Mouse (Mus musculus) thymus, postnatal 10 days (tissue): Measurements from ENCODE around the gene Ehd1.
"Not testable (repeated sequence)": the region's sequence is repeated elsewhere in the genome, so short reads cannot be mapped to it uniquely, and the experiment has no call there.

Experiments used
- DNase-seq, 2 experiments: peaks; one replicate each; pipeline ENCODE4 v3.0.0; 2021; ENCODE audit warnings: low spot score in 2 of 2

Ehd1 gene

GRCm38 (mm10) chr19:6300402-6300841, 23.9 kb downstream of the Ehd1 start:
- DNase-seq, result no peak

- no peak for DNase-seq
Measured at GRCm38 (mm10) chr19:6302114-6302513, 25.6 kb downstream of the Ehd1 start.

- DNase-seq, result peak; percentile 25 to 33
Measured at GRCm38 (mm10) chr19:6302522-6302921, 26.0 kb downstream of the Ehd1 start.

- DNase-seq, result no peak
Measured at GRCm38 (mm10) chr19:6303831-6304230, 27.3 kb downstream of the Ehd1 start.

- DNase-seq, result peak; percentile 76 to 93
Measured at GRCm38 (mm10) chr19:6304787-6305516, 28.4 kb downstream of the Ehd1 start.

- DNase-seq, result no peak
Measured at GRCm38 (mm10) chr19:6305517-6306115, 29.1 kb downstream of the Ehd1 start.

GRCm38 (mm10) chr19:6306137-6306551, 29.6 kb downstream of the Ehd1 start, which contains the start of gene Cdc42bpg:
TSS of gene Cdc42bpg (plus strand) at chr19:6306456.
- DNase-seq, result peak; percentile 83 to 88

- peak; percentile 71 to 88 for DNase-seq
Measured at GRCm38 (mm10) chr19:6306586-6306985, 30.1 kb downstream of the Ehd1 start.

- no peak for DNase-seq
Measured at GRCm38 (mm10) chr19:6307733-6308531, 31.4 kb downstream of the Ehd1 start.

GRCm38 (mm10) chr19:6310181-6310580, 33.7 kb downstream of the Ehd1 start:
- no peak for DNase-seq

- DNase-seq, result not testable (repeated sequence)
Measured at GRCm38 (mm10) chr19:6311783-6312182, 35.3 kb downstream of the Ehd1 start.

- DNase-seq, result no peak
Measured at GRCm38 (mm10) chr19:6313796-6314195, 37.3 kb downstream of the Ehd1 start.

- no peak for DNase-seq
Measured at GRCm38 (mm10) chr19:6314513-6314912, 38.0 kb downstream of the Ehd1 start.

GRCm38 (mm10) chr19:6315573-6315972, 39.0 kb downstream of the Ehd1 start:
- no peak for DNase-seq

GRCm38 (mm10) chr19:6318145-6318544, 41.6 kb downstream of the Ehd1 start:
- DNase-seq, result no peak

GRCm38 (mm10) chr19:6321358-6321757, 44.8 kb downstream of the Ehd1 start:
- DNase-seq, result no peak

- DNase-seq, result no peak
Measured at GRCm38 (mm10) chr19:6321786-6322621, 45.5 kb downstream of the Ehd1 start.

- DNase-seq, result no peak
Measured at GRCm38 (mm10) chr19:6324751-6325150, 48.2 kb downstream of the Ehd1 start.

GRCm38 (mm10) chr19:6331178-6331577, 54.7 kb downstream of the Ehd1 start:
- no peak for DNase-seq

GRCm38 (mm10) chr19:6331719-6332516, 55.4 kb downstream of the Ehd1 start:
- DNase-seq, result peak in 1 of 2 experiments; percentile 81
